Mouse (Mus musculus): ENCODE results near the gene Syngr3. TPM values are rescaled to one million over a fixed set of nuclear protein-coding genes. Genes with fewer than 3 reads are reported as not detected.
A peak's percentile ranks its signal among the peaks of the same experiment; 100 is the strongest.

Gene Syngr3
- polyA plus RNA-seq, 1 experiment from 2014 or later: 1.0 TPM

DNA sequence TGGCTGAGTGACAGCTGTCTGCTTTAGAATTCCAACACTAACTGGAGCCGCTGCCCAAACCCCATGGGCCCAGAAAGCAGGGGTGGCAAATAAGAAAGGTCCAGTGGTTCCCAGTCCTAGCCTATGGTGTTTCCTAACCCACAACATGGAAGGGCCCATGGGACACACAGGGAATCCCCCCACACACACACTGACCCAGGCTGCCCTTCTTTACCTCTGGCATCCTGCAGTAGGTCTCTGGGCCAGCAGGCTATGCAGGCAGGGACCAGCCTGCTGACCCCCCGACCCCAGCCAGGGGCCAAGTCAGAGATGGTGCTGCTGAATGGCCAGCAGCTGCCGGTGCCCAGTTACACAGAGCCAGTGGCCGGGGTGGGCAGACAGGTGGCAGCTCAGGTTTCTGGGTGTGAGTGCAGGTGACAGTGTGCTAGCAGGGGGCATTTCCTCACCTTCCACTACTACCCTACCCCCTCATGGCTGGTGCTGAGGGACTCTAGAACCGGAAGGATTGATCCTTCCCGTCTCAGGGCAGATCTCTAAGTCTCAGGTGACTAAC, 46.9 kb downstream of the Syngr3 start:
- peaks cover 30% of the 10 kb centered on the region for H3K36me3 ChIP-seq
- H3K4me2 ChIP-seq: no peak overlapping the region

DNA sequence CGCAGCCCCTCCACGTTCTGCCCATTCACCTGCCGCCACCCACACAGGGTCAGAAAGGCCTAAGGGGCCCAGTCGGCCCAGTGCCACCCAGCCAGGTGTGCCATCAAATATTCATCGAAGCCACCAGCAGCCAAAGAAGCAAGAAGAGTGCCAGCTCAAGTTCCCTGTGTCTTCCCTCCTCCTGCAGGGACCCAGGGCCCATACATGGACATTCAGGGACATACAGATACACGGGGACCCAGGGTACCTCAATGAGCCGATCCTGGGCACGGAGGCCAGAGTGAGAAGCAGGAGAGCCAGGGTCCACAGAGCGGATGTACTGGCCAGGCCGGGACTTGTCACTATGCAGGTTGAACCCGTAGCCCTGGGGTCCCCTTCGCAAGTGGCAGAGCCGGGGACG, 47.8 kb downstream of the Syngr3 start:
- WGBS: 90% methylated on average over 14 of the region's 14 CpGs
- ATAC-seq (ENCODE audit: insufficient number of reproducible peaks, low FRiP score): no peak
- Histone ChIP-seq H3K27ac (ENCODE audit: poor library complexity, severe bottlenecking) (no peak overlapping the region), H3K4me2 (no peak overlapping the region), H3K36me3 (peaks cover 30% of the 10 kb centered on the region), H3K4me3 (no peak overlapping the region), H3K4me1 (replicated peaks) (peaks cover 48% of the 10 kb centered on the region), H3K27me3 (replicated peaks) (peaks cover 52% of the 10 kb centered on the region), H3K9me3 (replicated peaks) (no peaks in the 10 kb centered on the region), H3K9ac (no peak overlapping the region)

More for the DNA sequence above, 46.9 kb downstream of the Syngr3 start:
- 74% methylated on average over 6 of the region's 6 CpGs for WGBS
- no peak overlapping the region for H3K4me3 ChIP-seq
- no peak overlapping the region for H3K27ac ChIP-seq (ENCODE audit: poor library complexity, severe bottlenecking)
- no peak for ATAC-seq (ENCODE audit: insufficient number of reproducible peaks, low FRiP score)
- H3K9me3 ChIP-seq (replicated peaks): no peaks in the 10 kb centered on the region
- peaks cover 51% of the 10 kb centered on the region for H3K4me1 ChIP-seq (replicated peaks)
- H3K9ac ChIP-seq: no peak overlapping the region
- peaks cover 56% of the 10 kb centered on the region for H3K27me3 ChIP-seq (replicated peaks)

DNA sequence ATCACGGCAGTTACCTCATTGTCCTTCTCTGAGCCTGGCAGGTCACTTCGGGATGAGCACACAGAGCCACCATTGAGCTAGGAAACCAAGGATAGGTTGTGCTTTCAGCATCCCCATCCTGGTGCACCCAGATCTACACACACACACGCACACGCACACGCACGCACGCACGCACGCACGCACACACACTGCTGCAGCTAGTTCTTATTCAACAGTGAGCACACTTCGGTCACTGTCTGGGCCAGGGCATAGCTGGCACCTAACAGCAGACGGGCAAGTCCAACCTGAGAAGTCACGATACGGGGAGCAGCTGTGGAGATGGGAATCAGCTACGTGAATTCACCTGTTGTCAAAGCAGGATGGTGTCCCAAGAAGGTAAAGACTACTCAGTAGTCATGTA, 49.2 kb downstream of the Syngr3 start:
- WGBS: 93% methylated on average over 15 of the region's 15 CpGs
- Histone ChIP-seq H3K36me3 (peaks cover 30% of the 10 kb centered on the region), H3K27ac (ENCODE audit: poor library complexity, severe bottlenecking) (peak overlapping the region; percentile 65; the same call in 1 of the 2 replicates)

DNA sequence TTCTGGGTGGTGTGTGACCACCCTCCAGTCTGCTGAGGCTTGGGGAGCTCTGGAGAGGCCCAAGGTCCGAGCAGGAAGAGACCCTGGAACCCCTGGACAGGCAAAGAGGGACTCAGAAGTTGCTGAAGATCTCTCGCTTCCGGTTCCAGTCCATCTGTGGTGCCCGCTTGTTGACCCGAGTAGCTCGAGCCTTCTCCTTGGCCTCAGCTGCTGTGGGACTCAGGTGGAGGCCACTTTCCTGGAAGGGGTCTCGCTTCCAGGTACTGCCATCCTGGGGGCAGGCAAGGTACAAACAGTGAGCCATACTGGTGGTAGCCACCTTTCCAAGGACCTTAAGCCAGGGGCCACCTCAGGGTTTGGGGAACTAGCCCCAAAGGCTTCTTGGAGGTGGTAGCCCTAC, 49.6 kb downstream of the Syngr3 start:
- Histone ChIP-seq H3K36me3 (peaks cover 30% of the 10 kb centered on the region), H3K27me3 (replicated peaks) (peaks cover 56% of the 10 kb centered on the region), H3K4me1 (replicated peaks) (peaks cover 45% of the 10 kb centered on the region), H3K4me2 (no peak overlapping the region), H3K9me3 (replicated peaks) (no peaks in the 10 kb centered on the region), H3K4me3 (no peak overlapping the region), H3K9ac (no peak overlapping the region), H3K27ac (ENCODE audit: poor library complexity, severe bottlenecking) (peak overlapping the region; percentile 65)
- ATAC-seq (ENCODE audit: insufficient number of reproducible peaks, low FRiP score): no peak
- 83% methylated on average over 7 of the region's 7 CpGs for WGBS

More for the DNA sequence above, 49.2 kb downstream of the Syngr3 start:
- no peak for ATAC-seq (ENCODE audit: insufficient number of reproducible peaks, low FRiP score)
- Histone ChIP-seq H3K9ac (no peak overlapping the region), H3K4me3 (no peak overlapping the region), H3K27me3 (replicated peaks) (peaks cover 52% of the 10 kb centered on the region), H3K4me2 (no peak overlapping the region), H3K4me1 (replicated peaks) (peaks cover 45% of the 10 kb centered on the region), H3K9me3 (replicated peaks) (no peaks in the 10 kb centered on the region)

DNA sequence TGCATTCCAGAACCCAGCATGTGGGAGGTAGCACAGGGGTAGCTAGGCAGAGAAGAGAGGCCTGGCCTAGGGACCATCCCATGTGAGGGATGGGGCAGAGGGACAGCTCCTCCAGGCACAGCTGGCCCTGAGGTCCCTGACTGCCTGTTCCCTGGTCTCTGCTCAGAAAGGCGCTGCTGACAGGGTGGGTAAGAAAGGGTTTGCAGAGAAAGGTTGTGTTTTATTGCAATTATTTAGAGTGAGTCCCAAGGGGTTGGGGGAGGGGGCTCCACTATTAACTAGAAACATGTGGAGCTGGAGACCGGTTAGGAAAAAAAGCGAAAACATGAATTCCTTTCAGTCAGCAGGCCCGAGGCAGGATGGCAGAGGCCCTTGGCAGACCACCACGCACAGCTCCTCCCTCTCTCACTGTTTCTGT, 50.2 kb downstream of the Syngr3 start:
- Histone ChIP-seq H3K36me3 (peaks cover 30% of the 10 kb centered on the region), H3K4me3 (no peak overlapping the region), H3K4me1 (replicated peaks) (peaks cover 42% of the 10 kb centered on the region), H3K27me3 (replicated peaks) (peaks cover 62% of the 10 kb centered on the region), H3K9me3 (replicated peaks) (no peaks in the 10 kb centered on the region), H3K4me2 (no peak overlapping the region), H3K27ac (ENCODE audit: poor library complexity, severe bottlenecking) (peak overlapping the region; percentile 65), H3K9ac (no peak overlapping the region)
- no peak for ATAC-seq (ENCODE audit: insufficient number of reproducible peaks, low FRiP score)
- WGBS: 66% methylated on average over 5 of the region's 5 CpGs

DNA sequence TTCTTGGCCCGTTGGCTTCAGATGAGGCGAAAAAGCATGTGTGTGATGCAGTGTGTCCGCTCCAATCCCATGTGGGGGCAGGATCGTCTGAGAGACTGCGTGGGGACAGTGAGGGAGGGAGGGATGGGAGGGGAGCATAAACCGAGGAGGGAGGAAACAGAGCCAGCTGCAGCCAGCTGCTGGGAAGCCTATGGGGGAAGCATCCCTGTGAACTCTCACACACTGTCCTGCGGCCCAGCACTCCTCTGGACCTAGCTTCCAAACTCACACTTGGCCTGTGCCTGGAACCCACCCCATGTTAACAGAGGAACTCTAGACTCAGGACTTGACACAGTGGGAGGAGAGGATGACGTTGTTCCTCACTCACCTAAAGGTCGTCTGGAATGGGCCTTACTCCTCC, 50.9 kb downstream of the Syngr3 start:
- Histone ChIP-seq H3K36me3 (peaks cover 30% of the 10 kb centered on the region), H3K9ac (no peak overlapping the region), H3K27me3 (replicated peaks) (peaks cover 69% of the 10 kb centered on the region), H3K4me3 (no peak overlapping the region), H3K4me1 (replicated peaks) (peaks cover 38% of the 10 kb centered on the region), H3K27ac (ENCODE audit: poor library complexity, severe bottlenecking) (peak overlapping the region; percentile 65), H3K9me3 (replicated peaks) (no peaks in the 10 kb centered on the region), H3K4me2 (no peak overlapping the region)
- 64% methylated on average over 9 of the region's 9 CpGs for WGBS
- ATAC-seq (ENCODE audit: insufficient number of reproducible peaks, low FRiP score): no peak

DNA sequence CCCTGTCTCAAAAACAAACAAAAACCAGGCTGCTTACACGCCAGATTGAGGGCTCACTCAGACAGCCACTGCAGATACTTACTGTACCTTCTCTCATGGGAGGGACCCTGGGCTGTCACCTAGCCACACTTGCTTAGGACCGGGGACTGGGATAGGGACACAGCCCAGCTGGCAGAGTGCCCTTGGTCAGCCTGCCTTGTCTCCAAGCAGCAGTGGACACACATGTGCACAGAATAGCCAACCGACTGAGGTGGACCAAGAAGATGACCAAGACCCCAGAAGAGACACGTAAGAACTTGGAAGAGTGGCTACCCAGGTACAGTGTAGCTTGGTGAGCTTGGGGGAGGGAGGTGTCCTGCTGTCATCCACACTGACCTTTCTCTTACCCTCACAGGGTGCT, 51.5 kb downstream of the Syngr3 start:
- Histone ChIP-seq H3K9me3 (replicated peaks) (no peaks in the 10 kb centered on the region), H3K27me3 (replicated peaks) (peaks cover 70% of the 10 kb centered on the region), H3K9ac (no peak overlapping the region), H3K4me3 (no peak overlapping the region), H3K36me3 (peaks cover 30% of the 10 kb centered on the region), H3K4me1 (replicated peaks) (peaks cover 41% of the 10 kb centered on the region), H3K27ac (ENCODE audit: poor library complexity, severe bottlenecking) (no peak overlapping the region), H3K4me2 (no peak overlapping the region)
- WGBS: 78% methylated on average over 4 of the region's 4 CpGs
- no peak for ATAC-seq (ENCODE audit: insufficient number of reproducible peaks, low FRiP score)

DNA sequence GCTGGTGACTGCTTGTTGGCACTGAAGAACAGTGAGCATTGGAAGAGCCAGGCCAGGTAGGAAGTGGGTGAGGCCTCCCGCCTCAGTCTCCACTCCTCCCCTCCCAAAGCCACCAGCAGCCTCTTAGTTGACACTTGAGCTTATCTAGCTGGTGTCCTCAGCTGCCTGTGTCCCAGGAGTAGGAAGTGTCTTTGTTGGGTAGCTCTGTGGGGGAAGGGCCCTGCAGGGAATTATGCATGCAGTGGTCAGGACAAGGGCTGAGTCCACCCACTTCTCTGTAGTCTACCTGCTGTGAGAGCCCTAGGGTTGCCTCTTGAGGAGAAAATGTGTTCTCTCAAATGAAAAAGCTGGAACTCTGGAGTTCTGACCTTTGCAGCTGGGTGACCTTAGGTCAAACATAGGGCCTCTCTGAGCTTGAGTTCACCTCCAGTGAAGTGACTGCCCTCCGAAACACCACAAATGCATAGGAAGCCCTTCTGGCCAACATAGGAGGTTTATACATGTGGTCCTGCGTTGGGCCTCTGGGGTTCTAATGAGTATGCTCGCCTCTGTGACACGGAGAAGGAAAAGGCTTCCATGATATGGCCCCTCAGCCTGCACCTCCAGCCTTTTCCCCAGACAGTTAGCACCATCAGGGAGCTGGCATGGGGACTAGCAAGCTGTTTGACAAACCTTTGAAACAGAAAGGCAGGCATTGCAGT, 52.8 kb downstream of the Syngr3 start:
- no peak for ATAC-seq (ENCODE audit: insufficient number of reproducible peaks, low FRiP score)
- Histone ChIP-seq H3K4me1 (replicated peaks) (peaks cover 47% of the 10 kb centered on the region), H3K4me2 (no peak overlapping the region), H3K9me3 (replicated peaks) (no peaks in the 10 kb centered on the region), H3K27me3 (replicated peaks) (peaks cover 58% of the 10 kb centered on the region), H3K36me3 (peaks cover 24% of the 10 kb centered on the region), H3K9ac (no peak overlapping the region), H3K27ac (ENCODE audit: poor library complexity, severe bottlenecking) (0 out of 2 replicates have a peak overlapping the region, but pooled peaks have one; percentile 6), H3K4me3 (no peak overlapping the region)
- WGBS: 52% methylated on average over 5 of the region's 5 CpGs

DNA sequence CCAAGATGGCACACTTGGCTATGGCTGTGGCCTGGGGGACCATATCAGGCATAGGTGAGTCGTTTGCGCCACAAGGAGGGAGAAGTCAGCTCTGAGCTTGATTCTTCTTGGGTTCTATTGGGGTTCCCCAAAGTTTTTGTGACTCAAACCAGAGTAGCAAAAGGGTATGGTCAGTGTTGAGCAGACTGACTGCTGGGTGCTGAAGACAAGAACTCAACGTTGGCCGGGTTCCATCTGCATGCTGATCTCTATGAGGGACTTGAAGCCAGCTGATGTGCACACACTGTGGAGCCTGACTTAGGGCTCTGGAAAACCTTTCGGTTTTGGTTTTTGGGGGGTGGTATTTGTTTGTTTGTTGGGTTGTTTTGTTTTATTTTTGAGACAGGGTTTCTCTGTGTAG, 54.1 kb downstream of the Syngr3 start:
- no peak overlapping the region for H3K4me2 ChIP-seq
- no peak overlapping the region for H3K9ac ChIP-seq
- peaks cover 17% of the 10 kb centered on the region for H3K36me3 ChIP-seq
- peaks cover 53% of the 10 kb centered on the region for H3K4me1 ChIP-seq (replicated peaks)
- WGBS: 89% methylated on average over 5 of the region's 5 CpGs
- H3K27ac ChIP-seq (ENCODE audit: poor library complexity, severe bottlenecking): no peak overlapping the region
- H3K4me3 ChIP-seq: no peak overlapping the region
- peaks cover 50% of the 10 kb centered on the region for H3K27me3 ChIP-seq (replicated peaks)
- H3K9me3 ChIP-seq (replicated peaks): no peaks in the 10 kb centered on the region
- no peak for ATAC-seq (ENCODE audit: insufficient number of reproducible peaks, low FRiP score)

Other genes starting within 250 kb of the Syngr3 start
- gene Dnase1l2, start 246.8 kb downstream of the Syngr3 start, polyA plus RNA-seq (2016; fragmentation: Nextera tagmentation; extraction: Ambion mirVana): 2.3 and 2.4 TPM in 2 replicates
- gene E4f1, start 219.6 kb downstream of the Syngr3 start, polyA plus RNA-seq (2016; fragmentation: Nextera tagmentation; extraction: Ambion mirVana): 22.2 and 22.5 TPM in 2 replicates
- 71.9 and 73.7 TPM in 2 replicates for gene Pgp, start 219.6 kb downstream of the Syngr3 start, polyA plus RNA-seq (2016; fragmentation: Nextera tagmentation; extraction: Ambion mirVana)
- not detected in 2 replicates for gene Bricd5, start 216.1 kb downstream of the Syngr3 start, polyA plus RNA-seq (2016; fragmentation: Nextera tagmentation; extraction: Ambion mirVana)
- gene Mlst8, start 210.9 kb downstream of the Syngr3 start, polyA plus RNA-seq (2016; fragmentation: Nextera tagmentation; extraction: Ambion mirVana): 17.8 and 20.5 TPM in 2 replicates
- gene Caskin1, start 201.4 kb downstream of the Syngr3 start, polyA plus RNA-seq (2016; fragmentation: Nextera tagmentation; extraction: Ambion mirVana): 0.64 and 0.77 TPM in 2 replicates
- 71.8 and 81.4 TPM in 2 replicates for gene Traf7, start 162.0 kb downstream of the Syngr3 start, polyA plus RNA-seq (2016; fragmentation: Nextera tagmentation; extraction: Ambion mirVana)
- gene Rab26, start 155.7 kb downstream of the Syngr3 start, polyA plus RNA-seq (2016; fragmentation: Nextera tagmentation; extraction: Ambion mirVana): 1.2 TPM in 2 replicates
- gene Pkd1, start 140.1 kb downstream of the Syngr3 start, polyA plus RNA-seq (2016; fragmentation: Nextera tagmentation; extraction: Ambion mirVana): 18.1 and 18.9 TPM in 2 replicates
- gene Tsc2, start 57.3 kb downstream of the Syngr3 start, polyA plus RNA-seq (2016; fragmentation: Nextera tagmentation; extraction: Ambion mirVana): 66.5 and 74.6 TPM in 2 replicates
- 7.8 and 8.3 TPM in 2 replicates for gene Nthl1, start 57.3 kb downstream of the Syngr3 start, polyA plus RNA-seq (2016; fragmentation: Nextera tagmentation; extraction: Ambion mirVana)
- gene Slc9a3r2, start 39.6 kb downstream of the Syngr3 start, polyA plus RNA-seq (2016; fragmentation: Nextera tagmentation; extraction: Ambion mirVana): 56.6 and 59.7 TPM in 2 replicates
- gene Npw, start 31.5 kb downstream of the Syngr3 start, polyA plus RNA-seq (2016; fragmentation: Nextera tagmentation; extraction: Ambion mirVana): not detected in 2 replicates
- gene Zfp598, start 20.3 kb downstream of the Syngr3 start, polyA plus RNA-seq (2016; fragmentation: Nextera tagmentation; extraction: Ambion mirVana): 20.1 and 21.2 TPM in 2 replicates
- 34.0 and 37.8 TPM in 2 replicates for gene Gfer, start 6.2 kb upstream of the Syngr3 start, polyA plus RNA-seq (2016; fragmentation: Nextera tagmentation; extraction: Ambion mirVana)
- 1.3 and 1.8 TPM in 2 replicates for gene Noxo1, start 6.3 kb upstream of the Syngr3 start, polyA plus RNA-seq (2016; fragmentation: Nextera tagmentation; extraction: Ambion mirVana)
- gene Tbl3, start 17.7 kb upstream of the Syngr3 start, polyA plus RNA-seq (2016; fragmentation: Nextera tagmentation; extraction: Ambion mirVana): 45.9 and 49.5 TPM in 2 replicates
- gene Rnf151, start 28.1 kb upstream of the Syngr3 start, polyA plus RNA-seq (2016; fragmentation: Nextera tagmentation; extraction: Ambion mirVana): not detected in 2 replicates
- gene Rps2, start 28.2 kb upstream of the Syngr3 start, polyA plus RNA-seq (2016; fragmentation: Nextera tagmentation; extraction: Ambion mirVana): 810 and 828 TPM in 2 replicates
- gene Ndufb10, start 34.5 kb upstream of the Syngr3 start, polyA plus RNA-seq (2016; fragmentation: Nextera tagmentation; extraction: Ambion mirVana): 351 and 363 TPM in 2 replicates
- gene Rpl3l, start 37.9 kb upstream of the Syngr3 start, polyA plus RNA-seq (2016; fragmentation: Nextera tagmentation; extraction: Ambion mirVana): 0.34 and 0.76 TPM in 2 replicates
- gene Msrb1, start 46.7 kb upstream of the Syngr3 start, polyA plus RNA-seq (2016; fragmentation: Nextera tagmentation; extraction: Ambion mirVana): 17.3 and 18.2 TPM in 2 replicates
- 0.72 TPM in 1 of 2 replicates, not detected in the other for gene Hs3st6, start 63.0 kb upstream of the Syngr3 start, polyA plus RNA-seq (2016; fragmentation: Nextera tagmentation; extraction: Ambion mirVana)
- gene Meiob, start 114.3 kb upstream of the Syngr3 start, polyA plus RNA-seq (2016; fragmentation: Nextera tagmentation; extraction: Ambion mirVana): not detected in 2 replicates
- 39.9 and 41.2 TPM in 2 replicates for gene Hagh, start 150.2 kb upstream of the Syngr3 start, polyA plus RNA-seq (2016; fragmentation: Nextera tagmentation; extraction: Ambion mirVana)
- gene Fahd1, start 160.4 kb upstream of the Syngr3 start, polyA plus RNA-seq (2016; fragmentation: Nextera tagmentation; extraction: Ambion mirVana): 36.5 TPM in 2 replicates
- gene Igfals, start 176.0 kb upstream of the Syngr3 start, polyA plus RNA-seq (2016; fragmentation: Nextera tagmentation; extraction: Ambion mirVana): 0.12 and 0.24 TPM in 2 replicates
- 31.9 and 33.1 TPM in 2 replicates for gene Nubp2, start 196.4 kb upstream of the Syngr3 start, polyA plus RNA-seq (2016; fragmentation: Nextera tagmentation; extraction: Ambion mirVana)
- gene Spsb3, start 196.7 kb upstream of the Syngr3 start, polyA plus RNA-seq (2016; fragmentation: Nextera tagmentation; extraction: Ambion mirVana): 25.7 and 28.3 TPM in 2 replicates
- 25.4 and 27.2 TPM in 2 replicates for gene Eme2, start 205.1 kb upstream of the Syngr3 start, polyA plus RNA-seq (2016; fragmentation: Nextera tagmentation; extraction: Ambion mirVana)
- 91.1 and 94.9 TPM in 2 replicates for gene Mrps34, start 205.2 kb upstream of the Syngr3 start, polyA plus RNA-seq (2016; fragmentation: Nextera tagmentation; extraction: Ambion mirVana)
- 34.5 and 36.5 TPM in 2 replicates for gene Nme3, start 206.5 kb upstream of the Syngr3 start, polyA plus RNA-seq (2016; fragmentation: Nextera tagmentation; extraction: Ambion mirVana)
- gene Mapk8ip3, start 247.0 kb upstream of the Syngr3 start, polyA plus RNA-seq (2016; fragmentation: Nextera tagmentation; extraction: Ambion mirVana): 38.4 and 41.3 TPM in 2 replicates